Mouse (Mus musculus): ENCODE results near the gene Tnfrsf19. TPM values are rescaled to one million over a fixed set of nuclear protein-coding genes. Genes with fewer than 3 reads are reported as not detected.
A peak's percentile ranks its signal among the peaks of the same experiment; 100 is the strongest.

Gene Tnfrsf19
- polyA plus RNA-seq, 1 experiment from 2014 or later, result 127 TPM

- WGBS, result 74% methylated on average over 15 of the region's 15 CpGs
- Histone ChIP-seq H3K9me3 (ENCODE audit: control insufficient read depth, low read length) (no peaks in the 10 kb centered on the region), H3K36me3 (ENCODE audit: control insufficient read depth, insufficient read depth, low read length) (no peaks in the 10 kb centered on the region; the same call in 1 of the 2 replicates), H3K4me3 (ENCODE audit: low read depth, low read length) (no peak overlapping the region), H3K27ac (ENCODE audit: low read depth, low read length) (no peak overlapping the region), H3K9ac (ENCODE audit: low read length) (no peak overlapping the region), H3K4me1 (replicated peaks; ENCODE audit: control insufficient read depth, insufficient read depth, low read length) (peaks cover 21% of the 10 kb centered on the region), H3K4me2 (ENCODE audit: low read depth, low read length, severe bottlenecking) (no peak overlapping the region), H3K27me3 (ENCODE audit: control insufficient read depth, insufficient read depth, low read length) (no peaks in the 10 kb centered on the region)
- ATAC-seq (replicated peaks; ENCODE audit: low FRiP score), result no peak
- DNase-seq (ENCODE audit: low spot score), result no peak
Observed at GRCm38 (mm10) chr14:61014544-61014943, 31.7 kb downstream of the Tnfrsf19 start.

- WGBS, result under 1% methylated on average over 17 of the region's 17 CpGs
- Histone ChIP-seq H3K9ac (ENCODE audit: low read length) (peak overlapping the region; percentile 23), H3K9me3 (ENCODE audit: control insufficient read depth, low read length) (no peaks in the 10 kb centered on the region), H3K27ac (ENCODE audit: low read depth, low read length) (peak overlapping the region; percentile 95), H3K4me2 (ENCODE audit: low read depth, low read length, severe bottlenecking) (peak overlapping the region; percentile 43), H3K27me3 (ENCODE audit: control insufficient read depth, insufficient read depth, low read length) (no peaks in the 10 kb centered on the region; the same call in 1 of the 2 replicates), H3K4me1 (replicated peaks; ENCODE audit: control insufficient read depth, insufficient read depth, low read length) (peaks cover 19% of the 10 kb centered on the region), H3K36me3 (ENCODE audit: control insufficient read depth, insufficient read depth, low read length) (no peaks in the 10 kb centered on the region), H3K4me3 (ENCODE audit: low read depth, low read length) (peak overlapping the region; percentile 9; the same call in 1 of the 2 replicates)
- DNase-seq (ENCODE audit: low spot score) (peak; percentile 95), ATAC-seq (replicated peaks; ENCODE audit: low FRiP score) (peak; percentile 95)
Observed at GRCm38 (mm10) chr14:61012397-61012931, 33.8 kb downstream of the Tnfrsf19 start.

- no peaks in the 10 kb centered on the region for H3K36me3 ChIP-seq (ENCODE audit: control insufficient read depth, insufficient read depth, low read length)
- H3K9ac ChIP-seq (ENCODE audit: low read length), result no peak overlapping the region
- H3K4me3 ChIP-seq (ENCODE audit: low read depth, low read length), result no peak overlapping the region
- DNase-seq (ENCODE audit: low spot score) (no peak), ATAC-seq (replicated peaks; ENCODE audit: low FRiP score) (no peak)
- H3K27ac ChIP-seq (ENCODE audit: low read depth, low read length), result peak overlapping the region; percentile 95
- no peaks in the 10 kb centered on the region; the same call in 1 of the 2 replicates for H3K27me3 ChIP-seq (ENCODE audit: control insufficient read depth, insufficient read depth, low read length)
- H3K9me3 ChIP-seq (ENCODE audit: control insufficient read depth, low read length), result no peaks in the 10 kb centered on the region
- peaks cover 14% of the 10 kb centered on the region for H3K4me1 ChIP-seq (replicated peaks; ENCODE audit: control insufficient read depth, insufficient read depth, low read length)
- H3K4me2 ChIP-seq (ENCODE audit: low read depth, low read length, severe bottlenecking), result no peak overlapping the region
- 61% methylated on average over 8 of the region's 8 CpGs for WGBS
Observed at GRCm38 (mm10) chr14:61011621-61012174, 34.6 kb downstream of the Tnfrsf19 start.

GRCm38 (mm10) chr14:61005127-61005837 is 41.0 kb downstream of the Tnfrsf19 start:
- 5% methylated on average over 17 of the region's 17 CpGs for WGBS
- Histone ChIP-seq H3K9me3 (ENCODE audit: control insufficient read depth, low read length) (no peaks in the 10 kb centered on the region), H3K4me1 (replicated peaks; ENCODE audit: control insufficient read depth, insufficient read depth, low read length) (peaks cover 17% of the 10 kb centered on the region; the same call in 1 of the 2 replicates), H3K36me3 (ENCODE audit: control insufficient read depth, insufficient read depth, low read length) (no peaks in the 10 kb centered on the region), H3K9ac (ENCODE audit: low read length) (no peak overlapping the region), H3K4me2 (ENCODE audit: low read depth, low read length, severe bottlenecking) (no peak overlapping the region), H3K27ac (ENCODE audit: low read depth, low read length) (peak overlapping the region; percentile 73), H3K27me3 (ENCODE audit: control insufficient read depth, insufficient read depth, low read length) (no peaks in the 10 kb centered on the region; the same call in 1 of the 2 replicates), H3K4me3 (ENCODE audit: low read depth, low read length) (no peak overlapping the region)
- DNase-seq (ENCODE audit: low spot score), result peak; percentile 75
- ATAC-seq (replicated peaks; ENCODE audit: low FRiP score), result peak; percentile 87

- Histone ChIP-seq H3K9ac (ENCODE audit: low read length) (no peak overlapping the region), H3K9me3 (ENCODE audit: control insufficient read depth, low read length) (no peaks in the 10 kb centered on the region), H3K36me3 (ENCODE audit: control insufficient read depth, insufficient read depth, low read length) (no peaks in the 10 kb centered on the region), H3K4me1 (replicated peaks; ENCODE audit: control insufficient read depth, insufficient read depth, low read length) (peaks cover 17% of the 10 kb centered on the region; the same call in 1 of the 2 replicates), H3K27me3 (ENCODE audit: control insufficient read depth, insufficient read depth, low read length) (no peaks in the 10 kb centered on the region; the same call in 1 of the 2 replicates), H3K27ac (ENCODE audit: low read depth, low read length) (no peak overlapping the region), H3K4me3 (ENCODE audit: low read depth, low read length) (no peak overlapping the region), H3K4me2 (ENCODE audit: low read depth, low read length, severe bottlenecking) (no peak overlapping the region)
- no peak for DNase-seq (ENCODE audit: low spot score)
- WGBS, result 84% methylated on average over 6 of the region's 6 CpGs
- ATAC-seq (replicated peaks; ENCODE audit: low FRiP score), result no peak
Observed at GRCm38 (mm10) chr14:61003676-61004075, 42.6 kb downstream of the Tnfrsf19 start.

GRCm38 (mm10) chr14:61000072-61000471 is 46.2 kb downstream of the Tnfrsf19 start:
- Histone ChIP-seq H3K4me1 (replicated peaks; ENCODE audit: control insufficient read depth, insufficient read depth, low read length) (peaks cover 13% of the 10 kb centered on the region; the same call in 1 of the 2 replicates), H3K9ac (ENCODE audit: low read length) (no peak overlapping the region), H3K9me3 (ENCODE audit: control insufficient read depth, low read length) (no peaks in the 10 kb centered on the region), H3K4me3 (ENCODE audit: low read depth, low read length) (no peak overlapping the region), H3K4me2 (ENCODE audit: low read depth, low read length, severe bottlenecking) (no peak overlapping the region), H3K27ac (ENCODE audit: low read depth, low read length) (no peak overlapping the region), H3K27me3 (ENCODE audit: control insufficient read depth, insufficient read depth, low read length) (no peaks in the 10 kb centered on the region), H3K36me3 (ENCODE audit: control insufficient read depth, insufficient read depth, low read length) (no peaks in the 10 kb centered on the region; the same call in 1 of the 2 replicates)
- ATAC-seq (replicated peaks; ENCODE audit: low FRiP score), result no peak
- no peak for DNase-seq (ENCODE audit: low spot score)
- 75% methylated on average over 5 of the region's 5 CpGs for WGBS

GRCm38 (mm10) chr14:60996556-60996955 is 49.7 kb downstream of the Tnfrsf19 start:
- H3K27ac ChIP-seq (ENCODE audit: low read depth, low read length), result no peak overlapping the region
- 72% methylated on average over 6 of the region's 6 CpGs for WGBS
- ATAC-seq (replicated peaks; ENCODE audit: low FRiP score) (no peak), DNase-seq (ENCODE audit: low spot score) (no peak)
- no peaks in the 10 kb centered on the region for H3K27me3 ChIP-seq (ENCODE audit: control insufficient read depth, insufficient read depth, low read length)
- H3K4me1 ChIP-seq (replicated peaks; ENCODE audit: control insufficient read depth, insufficient read depth, low read length), result peaks cover 4% of the 10 kb centered on the region; the same call in 1 of the 2 replicates
- H3K4me2 ChIP-seq (ENCODE audit: low read depth, low read length, severe bottlenecking), result no peak overlapping the region
- no peak overlapping the region for H3K4me3 ChIP-seq (ENCODE audit: low read depth, low read length)
- H3K9me3 ChIP-seq (ENCODE audit: control insufficient read depth, low read length), result no peaks in the 10 kb centered on the region
- H3K9ac ChIP-seq (ENCODE audit: low read length), result no peak overlapping the region
- no peaks in the 10 kb centered on the region; the same call in 1 of the 2 replicates for H3K36me3 ChIP-seq (ENCODE audit: control insufficient read depth, insufficient read depth, low read length)

GRCm38 (mm10) chr14:60993506-60993905 is 52.8 kb downstream of the Tnfrsf19 start:
- Histone ChIP-seq H3K4me2 (ENCODE audit: low read depth, low read length, severe bottlenecking) (no peak overlapping the region), H3K9me3 (ENCODE audit: control insufficient read depth, low read length) (no peaks in the 10 kb centered on the region), H3K4me3 (ENCODE audit: low read depth, low read length) (no peak overlapping the region), H3K9ac (ENCODE audit: low read length) (no peak overlapping the region), H3K4me1 (replicated peaks; ENCODE audit: control insufficient read depth, insufficient read depth, low read length) (peaks cover 8% of the 10 kb centered on the region; the same call in 1 of the 2 replicates), H3K36me3 (ENCODE audit: control insufficient read depth, insufficient read depth, low read length) (no peaks in the 10 kb centered on the region; the same call in 1 of the 2 replicates), H3K27ac (ENCODE audit: low read depth, low read length) (no peak overlapping the region), H3K27me3 (ENCODE audit: control insufficient read depth, insufficient read depth, low read length) (no peaks in the 10 kb centered on the region)
- 88% methylated on average over 10 of the region's 10 CpGs for WGBS
- DNase-seq (ENCODE audit: low spot score) (no peak), ATAC-seq (replicated peaks; ENCODE audit: low FRiP score) (no peak)

Measured in forebrain, embryonic 11.5 days (tissue).